Mouse (Mus musculus) retina, postnatal 7 days (tissue): ENCODE data around the gene Kidins220.

Experiments used
- DNase-seq: peaks from one replicate; pipeline ENCODE4 v3.0.0-alpha.2; 2012; ENCODE audit warnings: low read depth, low spot score

Gene Kidins220

DNA sequence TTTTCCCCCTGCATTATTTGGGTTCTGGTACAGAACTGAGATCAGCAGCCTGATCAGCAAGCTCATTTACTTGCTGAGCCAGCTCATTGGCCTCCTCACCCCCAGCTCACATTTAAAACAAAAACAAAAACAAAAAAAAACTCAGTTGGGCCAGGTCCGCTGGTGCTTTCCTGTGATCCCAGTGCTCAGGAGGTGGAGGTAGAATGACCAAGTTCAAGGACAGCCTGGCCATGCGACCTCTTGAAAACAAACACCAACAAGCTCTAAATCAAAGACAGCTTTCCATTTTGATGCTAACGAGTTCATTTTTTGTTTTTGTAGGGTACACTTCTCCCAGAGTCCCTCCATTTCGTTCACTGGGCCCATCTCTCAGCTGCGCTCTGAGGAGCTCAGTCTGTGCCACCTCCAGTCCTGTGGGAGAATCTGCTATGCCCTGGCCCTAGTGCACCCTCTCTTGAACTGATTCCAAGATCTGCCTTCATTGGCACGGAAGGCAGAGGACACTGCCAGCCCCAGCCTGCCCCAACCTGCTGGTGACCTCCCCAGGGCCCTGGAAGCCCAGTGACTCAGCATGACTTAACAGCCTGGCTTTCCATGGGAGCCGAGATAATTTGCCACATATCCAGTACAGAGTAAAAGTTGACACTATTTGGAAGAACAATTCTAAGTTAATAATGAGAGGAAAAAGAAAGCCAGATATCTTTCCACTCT lies 135.4 kb downstream of the Kidins220 start:
- no peak for DNase-seq

DNA sequence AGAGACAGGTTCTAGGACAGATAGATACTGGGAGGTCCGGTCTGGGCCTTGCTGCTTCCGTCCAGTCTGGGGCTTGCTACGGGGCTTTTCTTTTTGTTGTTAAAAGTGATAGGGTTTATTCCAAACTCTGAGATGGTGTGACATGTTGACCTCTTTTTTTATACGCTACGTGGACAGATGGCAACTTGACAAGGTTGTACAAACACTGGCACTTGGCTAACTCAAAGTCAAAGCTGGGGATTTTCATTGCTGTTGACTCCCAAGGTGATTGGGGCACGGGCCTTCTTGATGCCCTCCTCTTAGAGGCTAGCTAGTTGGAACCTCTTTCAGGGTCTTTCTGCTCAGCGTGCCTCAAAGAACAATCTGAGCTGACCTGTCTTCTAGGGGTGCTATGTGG lies 136.0 kb downstream of the Kidins220 start:
- no peak for DNase-seq
